Mouse (Mus musculus) ZHBTc4 (cell line): Measurements from ENCODE around the gene Abhd14a.

Experiments used
- DNase-seq: peaks from one replicate; pipeline ENCODE4 v3.0.0-alpha.2; 2011; ENCODE audit warnings: low read depth, low spot score

Gene Abhd14a

GRCm38 (mm10) chr9:106453271-106454070 is 6.0 kb upstream of the Abhd14a start, which contains the start of gene Pcbp4:
Gene Pcbp4, plus strand, starts transcription at chr9:106453291.
- DNase-seq = peak; percentile 69

DNA sequence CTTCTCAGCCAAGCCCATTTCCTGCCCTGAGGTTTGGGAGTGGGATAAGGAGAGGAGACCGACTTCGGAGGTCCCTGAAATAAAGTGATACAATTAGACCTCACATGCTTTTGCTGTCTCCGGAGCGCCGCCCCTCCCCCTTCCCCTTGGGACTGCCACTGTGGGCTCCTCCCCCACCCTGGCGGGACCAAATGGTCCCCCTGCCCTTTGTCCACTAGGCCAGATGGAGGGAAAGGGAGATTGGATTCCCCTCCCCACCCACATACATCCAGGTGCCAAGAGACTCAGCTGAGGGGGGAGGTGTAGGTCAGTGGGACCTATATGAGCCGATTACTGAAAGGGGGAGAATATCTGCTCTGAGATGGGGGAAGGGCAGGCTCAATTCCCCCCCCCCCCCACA is 5.3 kb upstream of the Abhd14a start:
- DNase-seq = peak; percentile 58

GRCm38 (mm10) chr9:106452351-106452750 is 4.9 kb upstream of the Abhd14a start:
- no peak for DNase-seq

- no peak for DNase-seq
Measured at GRCm38 (mm10) chr9:106451899-106452298, 4.4 kb upstream of the Abhd14a start.

DNA sequence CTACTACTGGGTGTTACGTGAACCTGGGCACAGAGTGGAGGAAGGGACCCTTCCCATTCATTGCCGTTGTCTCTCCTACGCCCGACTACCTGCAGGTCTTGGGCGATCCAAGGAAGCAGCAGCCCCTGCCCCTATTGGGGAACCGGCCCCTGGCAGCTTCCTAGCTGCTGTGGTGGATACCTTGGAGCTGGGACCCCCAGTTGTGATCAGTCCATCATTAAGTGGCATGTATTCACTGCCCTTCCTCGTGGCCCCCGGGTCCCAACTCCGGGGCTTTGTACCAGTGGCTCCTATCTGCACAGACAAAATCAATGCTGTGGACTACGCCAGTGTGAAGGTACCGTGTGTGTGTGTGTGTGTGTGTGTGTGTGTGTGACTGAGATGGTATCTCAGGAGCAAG is 3.8 kb upstream of the Abhd14a start:
- DNase-seq = no peak

GRCm38 (mm10) chr9:106450661-106451060 is 3.2 kb upstream of the Abhd14a start:
- DNase-seq = peak; percentile 66

DNA sequence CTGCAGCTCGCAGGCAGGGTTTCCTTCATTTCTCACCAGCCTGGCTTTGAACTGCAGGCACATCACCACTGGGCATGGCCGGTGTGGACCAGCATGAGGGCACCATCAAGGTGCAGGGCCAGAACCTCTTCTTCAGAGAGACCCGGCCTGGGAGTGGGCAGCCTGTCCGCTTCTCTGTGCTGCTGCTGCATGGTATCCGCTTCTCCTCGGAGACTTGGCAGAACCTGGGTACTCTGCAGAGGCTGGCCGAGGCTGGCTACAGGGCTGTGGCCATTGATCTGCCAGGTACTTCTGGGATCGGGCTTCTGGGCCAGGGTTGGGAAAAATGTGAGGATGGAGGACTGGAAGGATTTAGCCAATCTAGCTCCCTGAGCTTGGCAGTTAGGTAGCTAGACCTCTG is 2.5 kb upstream of the Abhd14a start:
- no peak for DNase-seq

GRCm38 (mm10) chr9:106448498-106449031 is 1.1 kb upstream of the Abhd14a start:
- DNase-seq = peak; percentile 76

GRCm38 (mm10) chr9:106447951-106448350 is 473 bp upstream of the Abhd14a start:
- no peak for DNase-seq

DNA sequence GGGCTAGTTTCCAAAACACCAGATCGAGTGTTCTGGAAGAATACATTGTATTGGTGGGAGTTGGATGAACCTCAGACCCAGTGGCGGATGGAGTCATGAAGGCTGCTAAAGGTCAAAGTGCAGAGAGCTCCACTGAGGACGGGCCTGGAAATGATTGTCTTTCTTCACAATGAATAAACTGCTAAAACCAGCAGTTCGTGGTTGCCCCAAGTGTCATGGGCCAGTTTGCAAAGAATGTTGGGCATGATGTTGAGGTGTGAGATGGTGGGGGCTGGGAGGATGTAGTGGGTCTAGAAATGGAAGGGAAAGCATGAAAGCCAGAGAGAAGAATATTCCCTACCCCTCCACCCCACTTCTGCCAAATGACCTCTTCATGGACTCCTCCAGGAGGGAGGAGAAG is 2.6 kb downstream of the Abhd14a start:
- DNase-seq = no peak

- no peak for DNase-seq
Measured at GRCm38 (mm10) chr9:106442680-106443079, 4.8 kb downstream of the Abhd14a start.

DNA sequence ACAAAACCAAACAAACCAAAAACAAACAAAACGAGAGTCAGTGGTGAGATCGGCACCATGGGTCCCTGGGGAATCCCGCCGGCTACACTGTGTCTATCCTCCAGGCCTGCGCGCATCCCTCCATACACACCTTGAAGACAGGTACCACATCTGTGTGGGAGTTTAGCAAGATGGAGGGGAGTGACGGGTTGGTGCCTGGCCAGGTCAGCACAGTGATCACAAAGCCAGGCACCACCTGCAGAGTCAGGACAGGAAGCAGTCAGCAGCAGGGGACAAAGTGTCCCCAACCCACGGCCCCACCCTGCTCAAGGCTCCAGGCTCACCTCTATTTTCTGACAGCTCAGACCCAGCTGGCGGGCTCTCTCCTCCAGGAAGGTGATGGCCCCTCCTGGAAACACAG is 10.9 kb downstream of the Abhd14a start:
- DNase-seq = peak; percentile 36

- peak; percentile 20 for DNase-seq
Measured at GRCm38 (mm10) chr9:106433389-106433788, 14.1 kb downstream of the Abhd14a start.

GRCm38 (mm10) chr9:106430015-106430264 is 17.5 kb downstream of the Abhd14a start:
- no peak for DNase-seq

GRCm38 (mm10) chr9:106429221-106430014 is 18.1 kb downstream of the Abhd14a start, which contains the start of gene Rpl29:
Gene Rpl29, plus strand, starts transcription at chr9:106429454.
- peak; percentile 97 for DNase-seq

GRCm38 (mm10) chr9:106428719-106429220 is 18.7 kb downstream of the Abhd14a start:
- DNase-seq = no peak

GRCm38 (mm10) chr9:106421865-106422160 is 25.7 kb downstream of the Abhd14a start:
- DNase-seq = peak; percentile 93

- no peak for DNase-seq
Measured at GRCm38 (mm10) chr9:106421033-106421864, 26.2 kb downstream of the Abhd14a start.

DNA sequence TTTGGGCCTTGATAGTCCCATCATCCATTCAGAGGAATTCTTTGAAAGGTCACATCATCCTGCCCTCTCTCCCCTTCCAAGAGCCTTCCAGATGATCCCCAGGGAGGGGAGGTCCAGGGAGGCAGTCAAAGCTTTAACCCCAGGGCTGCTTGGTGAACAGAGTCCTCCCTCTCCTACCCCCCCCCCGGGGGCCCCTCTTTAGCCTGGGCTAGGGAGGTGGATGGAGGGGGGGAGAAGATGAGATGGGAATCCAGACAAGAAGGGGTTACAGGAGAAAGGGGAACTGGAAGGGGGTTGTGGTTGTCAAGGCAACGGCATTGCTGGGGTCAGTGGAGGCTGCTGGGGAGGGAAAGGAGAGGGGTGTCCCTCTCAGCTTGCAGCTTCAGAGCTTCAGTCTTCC is 26.9 kb downstream of the Abhd14a start:
- no peak for DNase-seq

DNA sequence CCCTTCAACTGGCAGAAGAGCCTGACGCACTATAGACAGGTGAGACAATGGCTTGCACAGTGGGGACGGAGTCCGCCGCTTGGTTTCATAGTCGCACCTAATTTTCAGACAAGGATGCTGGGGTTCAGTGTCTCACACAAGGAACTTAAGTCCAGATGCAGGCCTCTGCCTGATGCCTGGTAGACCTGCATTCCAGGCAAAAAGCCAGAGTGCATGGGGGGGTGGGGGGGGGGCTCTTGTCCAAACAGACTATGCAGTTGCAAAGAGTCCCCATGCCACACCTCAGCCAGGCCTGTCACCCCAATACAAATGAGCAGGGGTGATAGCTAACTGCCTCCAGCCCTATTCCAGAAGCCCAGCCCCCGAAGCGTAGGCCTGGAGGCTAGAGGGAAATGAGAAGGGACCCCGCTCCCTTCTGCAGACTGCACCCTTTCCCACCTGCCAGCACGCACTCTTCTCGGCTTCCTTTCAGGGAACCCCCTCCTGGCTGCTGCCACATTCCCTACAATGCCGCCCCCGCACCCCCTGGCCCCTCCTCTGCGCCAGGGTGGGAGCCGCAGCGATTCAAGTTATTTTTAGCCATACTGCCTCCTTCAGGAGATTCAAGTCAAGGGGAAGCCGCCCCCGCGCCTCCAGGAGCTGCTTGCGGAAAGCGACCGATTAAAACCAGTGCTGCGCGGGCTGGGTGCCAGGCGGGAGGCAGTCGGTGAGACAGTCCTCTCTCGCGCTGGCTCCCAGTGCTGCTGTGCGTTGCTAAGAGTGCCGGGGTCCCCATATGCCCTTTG is 29.4 kb downstream of the Abhd14a start:
- peak; percentile 64 for DNase-seq

DNA sequence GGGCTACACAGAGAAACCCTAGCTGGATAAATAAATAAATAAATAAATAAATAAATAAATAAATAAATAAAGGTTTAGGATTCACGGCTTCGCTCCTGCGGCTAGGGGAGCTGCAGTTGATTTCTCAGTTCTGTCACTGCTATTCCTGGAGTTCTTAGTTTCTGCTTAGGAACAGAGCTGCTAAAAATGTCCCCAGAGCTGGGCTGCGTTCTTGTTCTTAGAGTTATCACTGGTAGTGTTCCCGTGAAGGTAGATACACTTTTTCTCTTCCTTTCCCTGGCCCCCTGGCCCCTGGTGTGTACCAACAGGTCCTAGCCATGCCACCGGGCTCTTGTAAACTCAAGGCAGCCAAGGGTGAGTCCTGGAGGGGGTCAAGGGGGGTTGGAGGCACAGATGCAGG is 30.7 kb downstream of the Abhd14a start:
- DNase-seq = no peak
